In genomic region chr5:122447857-122448256, GRCm38 (mm10) we compare ENCODE assay signal across 15 mouse cellular contexts. TPM values are rescaled to one million over a fixed set of nuclear protein-coding genes. Genes with fewer than 3 reads are reported as not detected.
DNase-seq lines count a peak whose midpoint lies in the region; ATAC-seq and TF ChIP-seq lines count a peak whose summit lies in the region.
"Had no signal": no experiment of that assay in that cellular context is flagged by ENCODE, and none has a peak within 500 bp of the region (broad histone marks: within the 10 kb centered on the region; RNA-seq: fewer than 3 reads in every experiment).

No protein-coding gene starts in this region.

- peak overlapping the region; percentile 17; the same call in 1 of the 2 replicates for H3K27ac ChIP-seq in heart, adult 2 months
- H3K27ac ChIP-seq in heart, embryonic 12.5 days (ENCODE audit: poor library complexity, severe bottlenecking) = no peak overlapping the region
- H3K27ac ChIP-seq in limb, embryonic 15.5 days = peak overlapping the region; percentile 12; the same call in 1 of the 2 replicates
- H3K27ac ChIP-seq: embryonic facial prominence, embryonic 12.5 days; left cerebral cortex, adult 2 months; midbrain, embryonic 12.5 days had no signal

- no peaks in the 10 kb centered on the region for H3K4me1 ChIP-seq in heart, adult 2 months (ENCODE audit: control insufficient read depth, insufficient read depth, low read length)
- peaks cover 21% of the 10 kb centered on the region for H3K4me1 ChIP-seq in heart, embryonic 12.5 days (replicated peaks)
- H3K4me1 ChIP-seq in limb, embryonic 15.5 days = no peaks in the 10 kb centered on the region
- H3K4me1 ChIP-seq: embryonic facial prominence, embryonic 12.5 days; lung, embryonic 15.5 days had no signal

- no peaks in the 10 kb centered on the region for H3K79me2 ChIP-seq in heart, adult 2 months (replicated peaks; ENCODE audit: control insufficient read depth, insufficient read depth, low read length)

- TF ChIP-seq POLR2A in heart, adult 2 months (IDR thresholded peaks at IDR 0.05; ENCODE audit: insufficient read depth, low read depth, low read length) = no peak

- H3K27me3 ChIP-seq in heart, adult 2 months (ENCODE audit: control insufficient read depth, insufficient read depth, low read length) = no peaks in the 10 kb centered on the region
- H3K27me3 ChIP-seq in heart, embryonic 12.5 days (replicated peaks) = no peaks in the 10 kb centered on the region
- no peaks in the 10 kb centered on the region for H3K27me3 ChIP-seq in limb, embryonic 15.5 days
- H3K27me3 ChIP-seq: embryonic facial prominence, embryonic 12.5 days; lung, embryonic 15.5 days; midbrain, embryonic 12.5 days had no signal

- DNase-seq in heart, adult 2 months = peak in 1 of 2 experiments; percentile 56
- DNase-seq in lung, postnatal 10 days = peak; percentile 54
- no peak for DNase-seq in lung, postnatal 36 days
- peak; percentile 56 for DNase-seq in Muller cell, postnatal 12 days (ENCODE audit: inconsistent ontology term)
- no peak for DNase-seq in left cerebral cortex, adult 9 months (ENCODE audit: low spot score in 2 of 2)
- no peak for DNase-seq in testis, postnatal 14 days (ENCODE audit: low spot score)
- DNase-seq: adrenal gland, adult 2 months; cerebellum, adult 18-20 months; heart, postnatal 36 days had no signal

- ATAC-seq in heart, embryonic 12.5 days (ENCODE audit: insufficient number of reproducible peaks, low FRiP score) = no peak
- no peak for ATAC-seq in limb, embryonic 15.5 days (ENCODE audit: insufficient number of reproducible peaks, low FRiP score, low TSS enrichment, low read depth)

- no peaks in the 10 kb centered on the region for H3K9me3 ChIP-seq in heart, embryonic 12.5 days (replicated peaks)
- H3K9me3 ChIP-seq in limb, embryonic 15.5 days = no peaks in the 10 kb centered on the region
- H3K9me3 ChIP-seq: embryonic facial prominence, embryonic 12.5 days; lung, embryonic 15.5 days; midbrain, embryonic 12.5 days had no signal

- intact Hi-C loops in heart, adult 2 months (cut with DNase I) = no loop called here

- no peak overlapping the region for H3K9ac ChIP-seq in heart, adult 2 months (ENCODE audit: low read depth, low read length)
- no peak overlapping the region for H3K9ac ChIP-seq in heart, embryonic 12.5 days
- H3K9ac ChIP-seq in limb, embryonic 15.5 days = no peak overlapping the region
- H3K9ac ChIP-seq: embryonic facial prominence, embryonic 12.5 days; lung, embryonic 15.5 days; midbrain, embryonic 12.5 days had no signal

- TF ChIP-seq EP300 in heart, adult 2 months (IDR thresholded peaks at IDR 0.05; ENCODE audit: insufficient read depth, low read depth, low read length) = no peak

- no peak for TF ChIP-seq CTCF in heart, adult 2 months (IDR thresholded peaks at IDR 0.05)

- WGBS in heart, adult 2 months = 65% methylated on average over 8 of the region's 8 CpGs
- WGBS in heart, embryonic 12.5 days = 87% methylated on average over 8 of the region's 8 CpGs
- 85% methylated on average over 8 of the region's 8 CpGs for WGBS in limb, embryonic 15.5 days

- H3K4me2 ChIP-seq in heart, embryonic 12.5 days = no peak overlapping the region
- H3K4me2 ChIP-seq in limb, embryonic 15.5 days = no peak overlapping the region
- H3K4me2 ChIP-seq: embryonic facial prominence, embryonic 12.5 days; lung, embryonic 15.5 days; midbrain, embryonic 12.5 days had no signal

- H3K4me3 ChIP-seq in heart, adult 2 months = no peak overlapping the region
- no peak overlapping the region for H3K4me3 ChIP-seq in heart, embryonic 12.5 days
- H3K4me3 ChIP-seq in limb, embryonic 15.5 days = no peak overlapping the region
- H3K4me3 ChIP-seq: embryonic facial prominence, embryonic 12.5 days; left cerebral cortex, adult 2 months; lung, embryonic 15.5 days; midbrain, embryonic 12.5 days had no signal

- no peaks in the 10 kb centered on the region for H3K36me3 ChIP-seq in heart, adult 2 months (ENCODE audit: control insufficient read depth, insufficient read depth, low read length)
- H3K36me3 ChIP-seq in heart, embryonic 12.5 days = peaks cover 60% of the 10 kb centered on the region
- peaks cover 66% of the 10 kb centered on the region for H3K36me3 ChIP-seq in limb, embryonic 15.5 days

RNA-seq across cellular contexts. Expression of gene Anapc7, which starts 26.4 kb away (rescaled TPM):
- total RNA-seq in heart, adult 2 months (2021) = 10 to 100 TPM; 25.9 to 27.1 TPM
- polyA plus RNA-seq in heart, adult 2 months (2012; rRNA removed) = 23.2 and 25.4 TPM in 2 replicates
- polyA plus RNA-seq in heart, embryonic 12.5 days (2016; fragmentation: Nextera tagmentation; extraction: Ambion mirVana) = 32.0 and 35.4 TPM in 2 replicates
- polyA plus RNA-seq in limb, embryonic 15.5 days (2015; fragmentation: Nextera tagmentation; extraction: Ambion mirVana) = 40.2 and 43.0 TPM in 2 replicates

RNA-seq across cellular contexts. Expression of gene Atp2a2, which starts 54.2 kb away (rescaled TPM):
- total RNA-seq in heart, adult 2 months (2021) = over 10,000 TPM; 11,796 to 13,259 TPM
- 3,546 and 6,285 TPM in 2 replicates for polyA plus RNA-seq in heart, adult 2 months (2012; rRNA removed)
- polyA plus RNA-seq in heart, embryonic 12.5 days (2016; fragmentation: Nextera tagmentation; extraction: Ambion mirVana) = 414 and 424 TPM in 2 replicates
- polyA plus RNA-seq in limb, embryonic 15.5 days (2015; fragmentation: Nextera tagmentation; extraction: Ambion mirVana) = 29.1 and 29.2 TPM in 2 replicates

RNA-seq across cellular contexts. Expression of gene Arpc3, which starts 56.2 kb away (rescaled TPM):
- total RNA-seq in heart, adult 2 months (2021) = 10 to 100 TPM; 91.5 to 98.7 TPM
- polyA plus RNA-seq in heart, adult 2 months (2012; rRNA removed) = 89.6 and 97.1 TPM in 2 replicates
- 105 and 109 TPM in 2 replicates for polyA plus RNA-seq in heart, embryonic 12.5 days (2016; fragmentation: Nextera tagmentation; extraction: Ambion mirVana)
- polyA plus RNA-seq in limb, embryonic 15.5 days (2015; fragmentation: Nextera tagmentation; extraction: Ambion mirVana) = 141 and 177 TPM in 2 replicates

Comparison
In these comparisons a context has a peak if more than half of its experiments do, and no peak if none do; other contexts are left out.
1. DNase-seq: peak in lung, postnatal 10 days (single experiment) and Muller cell, postnatal 12 days (single experiment); none in lung, postnatal 36 days (single experiment), left cerebral cortex, adult 9 months (0 of 2) and testis, postnatal 14 days (single experiment).
2. RNA of gene Atp2a2, which starts 54.2 kb away (polyA plus RNA-seq): 3,546 to 6,285 TPM in heart, adult 2 months and 414 to 424 TPM in heart, embryonic 12.5 days; 29.1 to 29.2 TPM in limb, embryonic 15.5 days; every median in the first group is over 10 times any median in the second.